Mouse (Mus musculus) intestine, embryonic 15.5 days (tissue): Measurements from ENCODE around the gene D17H6S53E. TPM values are rescaled to one million over a fixed set of nuclear protein-coding genes. Genes with fewer than 3 reads are reported as not detected.
A peak's percentile ranks its signal among the peaks of the same experiment; 100 is the strongest.

ENCODE experiments used
- ATAC-seq: fragments of 200-750 bp; cut with Nextera tagmentation; 2 replicates; pipeline ENCODE4 v1.8.0; 2017; ENCODE audit warnings: moderate TSS enrichment, moderate library complexity
- H3K27ac ChIP-seq: fragments of 300-500 bp; sonication (generic); 2 replicates; pipeline ENCODE4 v1.5.1; 2015; ENCODE audit warnings: mild to moderate bottlenecking, inconsistent platforms
- H3K27me3 ChIP-seq: fragments of 300-500 bp; sonication (generic); replicated peaks from 2 replicates; pipeline ENCODE4 v1.6.1; 2015; ENCODE audit warnings: inconsistent platforms
- H3K36me3 ChIP-seq: fragments of 300-500 bp; sonication (generic); 2 replicates; pipeline ENCODE4 v1.6.1; 2015; ENCODE audit warnings: inconsistent platforms
- H3K4me1 ChIP-seq: fragments of 300-500 bp; sonication (generic); replicated peaks from 2 replicates; pipeline ENCODE4 v1.6.1; 2015; ENCODE audit warnings: inconsistent platforms
- H3K4me2 ChIP-seq: fragments of 300-500 bp; sonication (generic); replicated peaks from 2 replicates; pipeline ENCODE4 v1.6.1; 2015; ENCODE audit warnings: mild to moderate bottlenecking, inconsistent platforms
- H3K4me3 ChIP-seq: fragments of 300-500 bp; sonication (generic); replicated peaks from 2 replicates; pipeline ENCODE4 v1.5.1; 2015; ENCODE audit warnings: inconsistent platforms
- H3K9ac ChIP-seq: fragments of 300-500 bp; sonication (generic); 2 replicates; pipeline ENCODE4 v1.6.1; 2015; ENCODE audit warnings: inconsistent platforms
- H3K9me3 ChIP-seq: fragments of 300-500 bp; sonication (generic); 2 replicates; pipeline ENCODE4 v1.6.1; 2016; ENCODE audit warnings: inconsistent platforms
- WGBS: fragments of 180-500 bp; shearing (Covaris S2); methylation state at CpG from one replicate; pipeline ENCODE4 v1.1.7; 2015; 5-methylcytosine and 5-hydroxymethylcytosine counted together
- polyA plus RNA-seq: library from polyadenylated mRNA; unstranded; fragments of >200 nt; fragmentation: Nextera tagmentation; extraction: Ambion mirVana; gene quantifications from 2 replicates; pipeline ENCODE4 v1.2.1, GENCODE M21; 2015

D17H6S53E gene
- polyA plus RNA-seq, result 13.6 and 13.7 TPM in 2 replicates

- H3K4me2 ChIP-seq, result peak within 1 kb of the TSS; percentile 79
- no peaks in the 10 kb centered on the region for H3K27me3 ChIP-seq
- 0 out of 2 replicates have a peak, but pooled peaks cover 3% of the 10 kb centered on the region for H3K36me3 ChIP-seq
- peak within 1 kb of the TSS; percentile 57 for H3K9ac ChIP-seq
- WGBS, result under 1% methylated on average over 36 of the region's 36 CpGs
- H3K27ac ChIP-seq, result peak within 1 kb of the TSS; percentile 78
- ATAC-seq, result peak; percentile 73
- peaks cover 27% of the 10 kb centered on the region for H3K4me1 ChIP-seq
- H3K4me3 ChIP-seq, result peak within 1 kb of the TSS; percentile 56
- H3K9me3 ChIP-seq, result no peaks in the 10 kb centered on the region
Observed at GRCm38 (mm10) chr17:35126206-35126611, at the start of gene D17H6S53E. Gene D17H6S53E (plus strand): TSS chr17:35126373.

- H3K4me2 ChIP-seq, result peak within 1 kb of the TSS; percentile 55
- peak within 1 kb of the TSS; percentile 71 for H3K27ac ChIP-seq
- H3K9ac ChIP-seq, result peak within 1 kb of the TSS; percentile 36; the same call in 1 of the 2 replicates
- WGBS, result 28% methylated on average over 10 of the region's 10 CpGs
- no peaks in the 10 kb centered on the region for H3K27me3 ChIP-seq
- H3K4me3 ChIP-seq, result peak within 1 kb of the TSS; percentile 13; the same call in 1 of the 2 replicates
- ATAC-seq, result no peak
- H3K4me1 ChIP-seq, result peaks cover 36% of the 10 kb centered on the region
- no peaks in the 10 kb centered on the region for H3K36me3 ChIP-seq
- H3K9me3 ChIP-seq, result no peaks in the 10 kb centered on the region
Observed at GRCm38 (mm10) chr17:35076507-35077176, 49.5 kb upstream of the D17H6S53E start, which contains the start of gene Ly6g6e. Gene Ly6g6e (plus strand): TSS chr17:35076902.

GRCm38 (mm10) chr17:35077285-35077684, 48.9 kb upstream of the D17H6S53E start:
- H3K4me3 ChIP-seq, result peak overlapping the region; percentile 13; the same call in 1 of the 2 replicates
- H3K36me3 ChIP-seq, result no peaks in the 10 kb centered on the region
- H3K9me3 ChIP-seq, result no peaks in the 10 kb centered on the region
- ATAC-seq, result no peak
- H3K27ac ChIP-seq, result peak overlapping the region; percentile 71
- WGBS, result 25% methylated on average over 2 of the region's 2 CpGs
- no peaks in the 10 kb centered on the region for H3K27me3 ChIP-seq
- H3K4me2 ChIP-seq, result peak overlapping the region; percentile 55
- H3K9ac ChIP-seq, result 0 out of 2 replicates have a peak overlapping the region, but pooled peaks have one; percentile 36
- H3K4me1 ChIP-seq, result peaks cover 36% of the 10 kb centered on the region

DNA sequence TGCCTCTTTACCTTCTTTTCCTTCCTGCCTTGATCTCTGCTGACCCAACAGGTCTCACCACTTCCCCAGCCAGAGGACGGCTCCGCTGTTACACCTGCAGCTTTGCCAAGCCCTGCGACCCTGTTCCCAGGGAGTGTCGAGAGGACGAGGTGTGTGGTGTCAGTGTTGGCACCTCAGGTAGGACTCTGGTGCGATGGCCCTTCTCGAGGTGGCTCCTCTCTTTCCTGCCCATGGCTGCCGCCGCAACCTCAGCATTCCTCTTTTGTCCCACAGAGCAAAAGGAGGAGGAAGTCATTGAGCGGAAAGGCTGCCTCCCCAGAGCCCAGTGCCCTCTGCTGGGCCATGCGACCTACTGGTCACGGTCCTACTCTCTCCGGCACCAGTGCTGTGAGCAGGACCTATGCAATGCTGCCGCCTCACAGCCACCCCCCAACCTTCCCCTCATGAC, 48.4 kb upstream of the D17H6S53E start, which contains the start of gene Ly6g6d:
Ly6g6d (minus strand) TSS at position 280 of the 448 bp plus-strand sequence.
- peak; percentile 42; the same call in 1 of the 2 replicates for ATAC-seq
- H3K36me3 ChIP-seq, result no peaks in the 10 kb centered on the region
- no peaks in the 10 kb centered on the region for H3K27me3 ChIP-seq
- peak within 1 kb of the TSS; percentile 55 for H3K4me2 ChIP-seq
- no peaks in the 10 kb centered on the region for H3K9me3 ChIP-seq
- H3K27ac ChIP-seq, result peak within 1 kb of the TSS; percentile 71
- WGBS, result 13% methylated on average over 14 of the region's 14 CpGs
- H3K4me1 ChIP-seq, result peaks cover 36% of the 10 kb centered on the region
- H3K4me3 ChIP-seq, result peak within 1 kb of the TSS; percentile 13; the same call in 1 of the 2 replicates
- peak within 1 kb of the TSS; percentile 36; the same call in 1 of the 2 replicates for H3K9ac ChIP-seq

DNA sequence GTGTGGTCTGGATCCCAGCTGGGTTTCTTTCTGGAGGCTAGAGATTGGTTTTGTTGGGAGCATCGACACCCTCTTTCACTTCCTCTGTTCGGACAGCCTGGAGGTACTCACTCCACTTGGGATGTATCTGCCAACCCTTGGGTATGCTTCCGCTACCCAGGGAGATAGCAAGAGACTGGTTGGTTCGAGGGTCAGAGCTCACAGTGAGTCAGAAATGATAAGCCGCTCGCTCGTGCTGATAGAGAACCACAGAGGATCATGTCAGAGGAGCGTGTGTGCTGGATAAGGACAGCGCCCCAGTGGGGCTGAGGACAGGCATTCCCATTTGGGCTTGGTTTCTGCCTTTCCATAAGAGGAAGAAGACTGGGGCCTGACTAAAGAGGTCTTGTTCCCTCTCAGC, 46.4 kb upstream of the D17H6S53E start:
- WGBS, result 42% methylated on average over 9 of the region's 9 CpGs
- Histone ChIP-seq H3K27ac (peak overlapping the region; percentile 48; the same call in 1 of the 2 replicates), H3K4me1 (peaks cover 30% of the 10 kb centered on the region), H3K36me3 (no peaks in the 10 kb centered on the region), H3K4me3 (no peak overlapping the region), H3K9me3 (no peaks in the 10 kb centered on the region), H3K4me2 (no peak overlapping the region), H3K27me3 (no peaks in the 10 kb centered on the region), H3K9ac (no peak overlapping the region)
- peak; percentile 87 for ATAC-seq

GRCm38 (mm10) chr17:35080248-35080647, 45.9 kb upstream of the D17H6S53E start:
- no peaks in the 10 kb centered on the region for H3K27me3 ChIP-seq
- H3K36me3 ChIP-seq, result no peaks in the 10 kb centered on the region
- H3K27ac ChIP-seq, result peak overlapping the region; percentile 48; the same call in 1 of the 2 replicates
- H3K4me1 ChIP-seq, result peaks cover 30% of the 10 kb centered on the region
- WGBS, result 34% methylated on average over 6 of the region's 6 CpGs
- no peak overlapping the region for H3K4me2 ChIP-seq
- no peaks in the 10 kb centered on the region for H3K9me3 ChIP-seq
- no peak overlapping the region for H3K9ac ChIP-seq
- peak; percentile 25 for ATAC-seq
- H3K4me3 ChIP-seq, result no peak overlapping the region

DNA sequence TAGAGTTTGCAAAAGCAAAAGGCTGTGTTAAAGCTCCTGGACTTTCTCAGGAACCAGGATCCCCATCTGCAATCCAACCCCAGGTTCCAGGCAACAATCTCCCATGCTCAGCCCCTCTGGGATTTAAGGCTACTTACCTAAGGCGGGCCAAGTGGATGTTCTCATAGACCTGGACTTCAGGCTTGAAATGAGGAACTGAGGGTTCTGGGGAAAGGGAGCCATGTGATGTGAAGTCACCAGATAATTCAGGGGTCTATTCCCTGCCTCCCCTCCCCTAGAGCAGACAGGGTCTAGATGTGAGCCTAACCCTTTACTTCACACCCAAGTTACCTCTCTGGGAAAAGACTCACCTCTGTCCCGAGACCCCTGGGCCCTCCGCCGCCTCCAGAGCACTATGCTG, 45.5 kb upstream of the D17H6S53E start:
- ATAC-seq, result no peak
- Histone ChIP-seq H3K27me3 (no peaks in the 10 kb centered on the region), H3K9me3 (no peaks in the 10 kb centered on the region), H3K27ac (no peak overlapping the region), H3K9ac (no peak overlapping the region), H3K4me1 (peaks cover 30% of the 10 kb centered on the region), H3K4me2 (no peak overlapping the region), H3K4me3 (no peak overlapping the region), H3K36me3 (no peaks in the 10 kb centered on the region)
- WGBS, result 80% methylated on average over 4 of the region's 4 CpGs

GRCm38 (mm10) chr17:35082841-35083576, 43.2 kb upstream of the D17H6S53E start:
- H3K9ac ChIP-seq, result no peak overlapping the region
- no peak overlapping the region for H3K27ac ChIP-seq
- H3K36me3 ChIP-seq, result no peaks in the 10 kb centered on the region
- no peaks in the 10 kb centered on the region for H3K9me3 ChIP-seq
- H3K4me1 ChIP-seq, result peaks cover 15% of the 10 kb centered on the region; the same call in 1 of the 2 replicates
- WGBS, result 82% methylated on average over 16 of the region's 16 CpGs
- ATAC-seq, result no peak
- no peak overlapping the region for H3K4me2 ChIP-seq
- no peaks in the 10 kb centered on the region for H3K27me3 ChIP-seq
- no peak overlapping the region for H3K4me3 ChIP-seq

DNA sequence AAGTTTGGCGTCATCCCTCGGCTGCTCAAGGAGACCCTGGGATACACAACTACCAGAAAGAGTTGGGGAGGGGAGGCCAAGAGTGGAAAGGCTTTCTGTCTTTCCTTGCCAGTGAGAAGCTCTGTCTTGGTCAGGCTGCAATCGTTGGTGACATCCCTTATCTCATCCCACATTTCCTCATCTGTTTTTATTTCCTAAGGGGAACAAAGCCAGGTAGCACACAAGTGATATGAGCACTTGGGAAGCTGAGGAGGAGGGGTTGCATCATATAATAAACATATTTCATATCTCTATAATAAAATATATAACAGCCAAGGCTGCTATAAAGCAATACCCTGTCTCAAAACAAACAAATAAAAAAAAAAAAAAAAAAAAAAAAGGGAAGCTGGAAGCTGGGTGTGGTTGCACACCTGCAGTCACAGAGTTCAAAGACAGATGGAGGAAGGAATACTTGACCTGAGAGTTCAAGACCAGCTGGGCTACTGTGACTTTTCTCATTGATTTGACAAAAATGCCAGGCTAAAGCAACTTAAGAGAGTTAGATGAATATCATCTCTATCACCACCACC, 42.2 kb upstream of the D17H6S53E start:
- peaks cover 14% of the 10 kb centered on the region; the same call in 1 of the 2 replicates for H3K4me1 ChIP-seq
- no peak for ATAC-seq
- H3K4me3 ChIP-seq, result no peak overlapping the region
- no peaks in the 10 kb centered on the region for H3K9me3 ChIP-seq
- H3K27me3 ChIP-seq, result no peaks in the 10 kb centered on the region
- 71% methylated on average over 3 of the region's 3 CpGs for WGBS
- H3K36me3 ChIP-seq, result no peaks in the 10 kb centered on the region
- H3K4me2 ChIP-seq, result no peak overlapping the region
- no peak overlapping the region for H3K27ac ChIP-seq
- no peak overlapping the region for H3K9ac ChIP-seq

GRCm38 (mm10) chr17:35085208-35085865, 40.8 kb upstream of the D17H6S53E start, which contains the start of gene Ly6g6f:
Gene Ly6g6f (minus strand): TSS chr17:35085610.
- H3K4me3 ChIP-seq, result no peak within 1 kb of the TSS
- no peaks in the 10 kb centered on the region for H3K36me3 ChIP-seq
- WGBS, result 61% methylated on average over 7 of the region's 7 CpGs
- H3K9me3 ChIP-seq, result no peaks in the 10 kb centered on the region
- ATAC-seq, result no peak
- H3K27ac ChIP-seq, result no peak within 1 kb of the TSS
- no peaks in the 10 kb centered on the region for H3K27me3 ChIP-seq
- H3K9ac ChIP-seq, result no peak within 1 kb of the TSS
- no peak within 1 kb of the TSS for H3K4me2 ChIP-seq
- peaks cover 14% of the 10 kb centered on the region for H3K4me1 ChIP-seq

GRCm38 (mm10) chr17:35088151-35088550, 38.0 kb upstream of the D17H6S53E start:
- H3K4me2 ChIP-seq, result no peak overlapping the region
- no peak overlapping the region for H3K4me3 ChIP-seq
- H3K36me3 ChIP-seq, result peaks cover 11% of the 10 kb centered on the region
- no peak for ATAC-seq
- no peak overlapping the region for H3K27ac ChIP-seq
- no peaks in the 10 kb centered on the region for H3K27me3 ChIP-seq
- peaks cover 12% of the 10 kb centered on the region for H3K4me1 ChIP-seq
- H3K9ac ChIP-seq, result no peak overlapping the region
- no peaks in the 10 kb centered on the region for H3K9me3 ChIP-seq
- WGBS, result 45% methylated on average over 2 of the region's 2 CpGs
